Mouse (Mus musculus): Measurements from ENCODE around the gene Fryl. TPM values are rescaled to one million over a fixed set of nuclear protein-coding genes. Genes with fewer than 3 reads are reported as not detected.

The Fryl gene
- polyA plus RNA-seq, 1 experiment, result 27.6 TPM

GRCm38 (mm10) chr5:73157009-73157408 is 99.4 kb downstream of the Fryl start:
- Histone ChIP-seq H3K36me3 (replicated peaks; ENCODE audit: low read length) (peaks cover 12% of the 10 kb centered on the region), H3K4me1 (peaks cover 37% of the 10 kb centered on the region), H3K9me3 (no peaks in the 10 kb centered on the region), H3K27me3 (replicated peaks) (no peaks in the 10 kb centered on the region), H3K4me3 (replicated peaks) (no peak overlapping the region)
- TF ChIP-seq GATA1 (IDR thresholded peaks at IDR 0.05; ENCODE audit: borderline replicate concordance, low read length), result no peak
- TF ChIP-seq FLI1 (IDR thresholded peaks at IDR 0.05; ENCODE audit: low read length), result no peak

GRCm38 (mm10) chr5:73156226-73156926 is 100.0 kb downstream of the Fryl start:
- peaks cover 13% of the 10 kb centered on the region for H3K36me3 ChIP-seq (replicated peaks; ENCODE audit: low read length)
- H3K27me3 ChIP-seq (replicated peaks), result no peaks in the 10 kb centered on the region
- no peak overlapping the region for H3K4me3 ChIP-seq (replicated peaks)
- TF ChIP-seq FLI1 (IDR thresholded peaks at IDR 0.05; ENCODE audit: low read length), result no peak
- TF ChIP-seq GATA1 (IDR thresholded peaks at IDR 0.05; ENCODE audit: borderline replicate concordance, low read length), result no peak
- H3K4me1 ChIP-seq, result peaks cover 39% of the 10 kb centered on the region
- H3K9me3 ChIP-seq, result no peaks in the 10 kb centered on the region

GRCm38 (mm10) chr5:73153802-73154465 is 102.5 kb downstream of the Fryl start:
- H3K4me3 ChIP-seq (replicated peaks), result no peak overlapping the region
- no peaks in the 10 kb centered on the region for H3K9me3 ChIP-seq
- H3K27me3 ChIP-seq (replicated peaks), result no peaks in the 10 kb centered on the region
- peaks cover 41% of the 10 kb centered on the region for H3K4me1 ChIP-seq
- TF ChIP-seq FLI1 (IDR thresholded peaks at IDR 0.05; ENCODE audit: low read length), result no peak
- TF ChIP-seq GATA1 (IDR thresholded peaks at IDR 0.05; ENCODE audit: borderline replicate concordance, low read length), result no peak
- H3K36me3 ChIP-seq (replicated peaks; ENCODE audit: low read length), result peaks cover 12% of the 10 kb centered on the region

GRCm38 (mm10) chr5:73152206-73152605 is 104.2 kb downstream of the Fryl start:
- no peaks in the 10 kb centered on the region for H3K9me3 ChIP-seq
- peaks cover 25% of the 10 kb centered on the region for H3K36me3 ChIP-seq (replicated peaks; ENCODE audit: low read length)
- no peaks in the 10 kb centered on the region for H3K27me3 ChIP-seq (replicated peaks)
- peaks cover 28% of the 10 kb centered on the region for H3K4me1 ChIP-seq
- no peak overlapping the region for H3K4me3 ChIP-seq (replicated peaks)
- TF ChIP-seq GATA1 (IDR thresholded peaks at IDR 0.05; ENCODE audit: borderline replicate concordance, low read length) (no peak), FLI1 (IDR thresholded peaks at IDR 0.05; ENCODE audit: low read length) (no peak)

- H3K4me1 ChIP-seq, result peaks cover 17% of the 10 kb centered on the region
- peaks cover 36% of the 10 kb centered on the region for H3K36me3 ChIP-seq (replicated peaks; ENCODE audit: low read length)
- no peaks in the 10 kb centered on the region for H3K9me3 ChIP-seq
- H3K27me3 ChIP-seq (replicated peaks), result no peaks in the 10 kb centered on the region
- TF ChIP-seq GATA1 (IDR thresholded peaks at IDR 0.05; ENCODE audit: borderline replicate concordance, low read length) (no peak), FLI1 (IDR thresholded peaks at IDR 0.05; ENCODE audit: low read length) (no peak)
- no peak overlapping the region for H3K4me3 ChIP-seq (replicated peaks)
Observed at GRCm38 (mm10) chr5:73150877-73151445, 105.5 kb downstream of the Fryl start.

- no peak for TF ChIP-seq GATA1 (IDR thresholded peaks at IDR 0.05; ENCODE audit: borderline replicate concordance, low read length)
- TF ChIP-seq FLI1 (IDR thresholded peaks at IDR 0.05; ENCODE audit: low read length), result no peak
- H3K36me3 ChIP-seq (replicated peaks; ENCODE audit: low read length), result peaks cover 81% of the 10 kb centered on the region
- no peaks in the 10 kb centered on the region for H3K27me3 ChIP-seq (replicated peaks)
- H3K4me1 ChIP-seq, result peaks cover 14% of the 10 kb centered on the region
- no peaks in the 10 kb centered on the region for H3K9me3 ChIP-seq
- H3K4me3 ChIP-seq (replicated peaks), result no peak overlapping the region
Observed at GRCm38 (mm10) chr5:73144987-73145386, 111.4 kb downstream of the Fryl start.

- H3K36me3 ChIP-seq (replicated peaks; ENCODE audit: low read length), result peaks cover 82% of the 10 kb centered on the region
- TF ChIP-seq GATA1 (IDR thresholded peaks at IDR 0.05; ENCODE audit: borderline replicate concordance, low read length), result no peak
- TF ChIP-seq FLI1 (IDR thresholded peaks at IDR 0.05; ENCODE audit: low read length), result no peak
- no peaks in the 10 kb centered on the region for H3K9me3 ChIP-seq
- no peaks in the 10 kb centered on the region for H3K27me3 ChIP-seq (replicated peaks)
- H3K4me1 ChIP-seq, result peaks cover 17% of the 10 kb centered on the region
- no peak overlapping the region for H3K4me3 ChIP-seq (replicated peaks)
Observed at GRCm38 (mm10) chr5:73141712-73142111, 114.7 kb downstream of the Fryl start.

- Histone ChIP-seq H3K36me3 (replicated peaks; ENCODE audit: low read length) (peaks cover 79% of the 10 kb centered on the region), H3K4me3 (replicated peaks) (no peak overlapping the region)
- TF ChIP-seq FLI1 (IDR thresholded peaks at IDR 0.05; ENCODE audit: low read length) (no peak), GATA1 (IDR thresholded peaks at IDR 0.05; ENCODE audit: borderline replicate concordance, low read length) (no peak)
Observed at GRCm38 (mm10) chr5:73141161-73141560, 115.3 kb downstream of the Fryl start.

GRCm38 (mm10) chr5:73137561-73137960 is 118.9 kb downstream of the Fryl start:
- no peaks in the 10 kb centered on the region for H3K27me3 ChIP-seq (replicated peaks)
- no peak overlapping the region for H3K4me3 ChIP-seq (replicated peaks)

More at GRCm38 (mm10) chr5:73141161-73141560, 115.3 kb downstream of the Fryl start:
- Histone ChIP-seq H3K9me3 (no peaks in the 10 kb centered on the region), H3K27me3 (replicated peaks) (no peaks in the 10 kb centered on the region), H3K4me1 (peaks cover 17% of the 10 kb centered on the region)

GRCm38 (mm10) chr5:73135959-73136358 is 120.5 kb downstream of the Fryl start:
- Histone ChIP-seq H3K4me1 (peaks cover 14% of the 10 kb centered on the region), H3K27me3 (replicated peaks) (no peaks in the 10 kb centered on the region), H3K36me3 (replicated peaks; ENCODE audit: low read length) (peaks cover 82% of the 10 kb centered on the region), H3K4me3 (replicated peaks) (no peak overlapping the region), H3K9me3 (no peaks in the 10 kb centered on the region)
- no peak for TF ChIP-seq GATA1 (IDR thresholded peaks at IDR 0.05; ENCODE audit: borderline replicate concordance, low read length)
- no peak for TF ChIP-seq FLI1 (IDR thresholded peaks at IDR 0.05; ENCODE audit: low read length)

More at GRCm38 (mm10) chr5:73137561-73137960, 118.9 kb downstream of the Fryl start:
- H3K9me3 ChIP-seq, result no peaks in the 10 kb centered on the region
- H3K36me3 ChIP-seq (replicated peaks; ENCODE audit: low read length), result peaks cover 84% of the 10 kb centered on the region
- TF ChIP-seq GATA1 (IDR thresholded peaks at IDR 0.05; ENCODE audit: borderline replicate concordance, low read length) (no peak), FLI1 (IDR thresholded peaks at IDR 0.05; ENCODE audit: low read length) (no peak)
- peaks cover 21% of the 10 kb centered on the region for H3K4me1 ChIP-seq
